Mouse (Mus musculus) ES-Bruce4 (cell line): Measurements from ENCODE around the gene Pigq. TPM values are rescaled to one million over a fixed set of nuclear protein-coding genes. Genes with fewer than 3 reads are reported as not detected.
A peak's percentile ranks its signal among the peaks of the same experiment; 100 is the strongest.

Experiments used
- H3K27ac ChIP-seq: 2 replicates; pipeline ENCODE4 v1.5.1; 2012; ENCODE audit warnings: low read length, inconsistent platforms; ENCODE audit not compliant: insufficient read depth
- H3K27me3 ChIP-seq: 2 replicates; pipeline ENCODE4 v1.6.1; 2012; ENCODE audit warnings: mild to moderate bottlenecking, low read length, inconsistent platforms; ENCODE audit not compliant: control insufficient read depth, poor library complexity, insufficient read depth, severe bottlenecking
- H3K36me3 ChIP-seq: 2 replicates; pipeline ENCODE4 v1.6.1; 2012; ENCODE audit warnings: inconsistent platforms, mild to moderate bottlenecking, low read length, moderate library complexity; ENCODE audit not compliant: control insufficient read depth, poor library complexity, insufficient read depth, severe bottlenecking
- H3K4me1 ChIP-seq: one replicate; pipeline ENCODE4 v1.8.1; 2011; ENCODE audit warnings: low read length; ENCODE audit not compliant: control insufficient read depth, insufficient read depth
- H3K4me3 ChIP-seq: 2 replicates; pipeline ENCODE4 v1.5.1; 2011; ENCODE audit warnings: low read depth, mild to moderate bottlenecking, low read length
- H3K9ac ChIP-seq: 2 replicates; pipeline ENCODE4 v1.6.1; 2012; ENCODE audit warnings: low read depth, mild to moderate bottlenecking, inconsistent platforms; ENCODE audit not compliant: poor library complexity, severe bottlenecking
- H3K9me3 ChIP-seq: replicated peaks from 2 replicates; pipeline ENCODE4 v1.6.1; 2012; ENCODE audit warnings: mild to moderate bottlenecking, low read length, inconsistent platforms; ENCODE audit not compliant: control insufficient read depth, poor library complexity, insufficient read depth, severe bottlenecking
- CTCF ChIP-seq: IDR thresholded peaks from one replicate; pipeline ENCODE4 v1.8.1; 2011; ENCODE audit warnings: low read depth, low read length
- EP300 ChIP-seq: IDR thresholded peaks from 2 replicates; pipeline ENCODE4 v1.6.1; 2011; ENCODE audit warnings: low read depth, low read length; ENCODE audit not compliant: insufficient read depth
- POLR2A ChIP-seq: IDR thresholded peaks from one replicate; pipeline ENCODE4 v1.8.1; 2011; ENCODE audit warnings: low read length; ENCODE audit not compliant: insufficient read depth
- polyA plus RNA-seq: library from polyadenylated mRNA; stranded (reverse); fragments of >200 nt; gene quantifications from 2 replicates; pipeline ENCODE4 v1.2.4, GENCODE M21; 2011; ENCODE audit warnings: low read depth; ENCODE audit not compliant: missing spikeins, insufficient read depth, insufficient read length

Pigq gene
- polyA plus RNA-seq, 1 experiment: 62.8 TPM

GRCm38 (mm10) chr17:25943769-25944168 lies 967 bp downstream of the Pigq start:
- Histone ChIP-seq H3K9ac (no peak overlapping the region), H3K4me3 (no peak overlapping the region), H3K9me3 (no peaks in the 10 kb centered on the region), H3K27ac (no peak overlapping the region), H3K36me3 (no peaks in the 10 kb centered on the region), H3K4me1 (no peaks in the 10 kb centered on the region), H3K27me3 (no peaks in the 10 kb centered on the region)
- TF ChIP-seq CTCF: no peak
- TF ChIP-seq EP300: no peak

- TF ChIP-seq POLR2A: no peak
- no peak for TF ChIP-seq CTCF
- TF ChIP-seq EP300: no peak
- H3K9ac ChIP-seq: no peak overlapping the region
- no peaks in the 10 kb centered on the region for H3K27me3 ChIP-seq
- no peak overlapping the region for H3K4me3 ChIP-seq
- no peaks in the 10 kb centered on the region for H3K9me3 ChIP-seq
- no peak overlapping the region for H3K27ac ChIP-seq
- no peaks in the 10 kb centered on the region for H3K4me1 ChIP-seq
- no peaks in the 10 kb centered on the region for H3K36me3 ChIP-seq
Observed at GRCm38 (mm10) chr17:25943221-25943620, 1.5 kb downstream of the Pigq start.

GRCm38 (mm10) chr17:25942597-25943151 lies 2.1 kb downstream of the Pigq start:
- TF ChIP-seq EP300: no peak
- no peak for TF ChIP-seq POLR2A
- no peak for TF ChIP-seq CTCF
- no peaks in the 10 kb centered on the region for H3K27me3 ChIP-seq
- H3K27ac ChIP-seq: no peak overlapping the region
- no peak overlapping the region for H3K9ac ChIP-seq
- H3K9me3 ChIP-seq: no peaks in the 10 kb centered on the region
- no peaks in the 10 kb centered on the region for H3K4me1 ChIP-seq
- H3K36me3 ChIP-seq: no peaks in the 10 kb centered on the region
- no peak overlapping the region for H3K4me3 ChIP-seq

DNA sequence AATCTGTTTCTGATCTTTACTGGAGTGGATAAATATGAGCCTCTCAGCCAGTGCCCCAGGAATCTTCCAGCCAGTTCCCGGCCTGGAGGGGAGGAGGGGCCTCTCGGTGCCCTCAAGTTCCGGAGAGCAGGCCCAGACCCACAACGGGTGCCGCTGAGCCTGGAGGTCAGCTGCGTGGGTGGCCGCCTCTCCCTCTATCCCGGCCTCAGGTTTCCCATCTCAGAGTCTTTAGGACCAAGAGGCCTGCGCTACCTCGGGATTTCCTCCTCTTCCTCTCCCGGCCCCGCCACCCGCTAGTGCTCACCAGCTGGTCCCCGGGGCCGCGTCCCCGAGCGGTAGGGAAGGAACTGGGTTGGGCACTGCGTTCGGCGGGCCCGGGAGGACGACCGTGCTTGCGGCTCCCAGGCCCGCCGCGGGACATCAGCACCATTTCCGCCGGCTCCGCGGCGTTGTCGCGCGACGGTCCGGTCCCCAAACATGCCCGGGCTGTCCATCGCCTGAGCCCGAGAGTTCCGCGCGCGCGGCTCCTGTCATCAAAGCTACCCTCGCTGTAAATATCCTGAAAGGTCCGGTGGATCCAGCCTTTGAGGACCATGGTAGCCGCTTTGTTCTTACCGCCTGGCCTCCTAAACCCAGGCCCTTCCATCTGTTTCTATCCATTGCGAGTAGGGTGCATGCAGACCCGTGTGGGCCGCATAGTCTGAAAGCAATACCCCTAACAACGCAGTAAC lies 3.1 kb downstream of the Pigq start:
- Histone ChIP-seq H3K9me3 (no peaks in the 10 kb centered on the region), H3K9ac (peak overlapping the region; percentile 76), H3K36me3 (no peaks in the 10 kb centered on the region), H3K27ac (no peak overlapping the region), H3K4me3 (peak overlapping the region; percentile 88), H3K27me3 (no peaks in the 10 kb centered on the region), H3K4me1 (no peaks in the 10 kb centered on the region)
- TF ChIP-seq EP300 (no peak), CTCF (no peak), POLR2A (no peak)

- Histone ChIP-seq H3K4me1 (no peaks in the 10 kb centered on the region), H3K9ac (no peak overlapping the region), H3K27ac (no peak overlapping the region), H3K36me3 (peaks cover 9% of the 10 kb centered on the region), H3K9me3 (no peaks in the 10 kb centered on the region), H3K4me3 (no peak overlapping the region), H3K27me3 (no peaks in the 10 kb centered on the region)
- TF ChIP-seq CTCF (no peak), POLR2A (no peak), EP300 (no peak)
Observed at GRCm38 (mm10) chr17:25934526-25934925, 10.2 kb downstream of the Pigq start.

DNA sequence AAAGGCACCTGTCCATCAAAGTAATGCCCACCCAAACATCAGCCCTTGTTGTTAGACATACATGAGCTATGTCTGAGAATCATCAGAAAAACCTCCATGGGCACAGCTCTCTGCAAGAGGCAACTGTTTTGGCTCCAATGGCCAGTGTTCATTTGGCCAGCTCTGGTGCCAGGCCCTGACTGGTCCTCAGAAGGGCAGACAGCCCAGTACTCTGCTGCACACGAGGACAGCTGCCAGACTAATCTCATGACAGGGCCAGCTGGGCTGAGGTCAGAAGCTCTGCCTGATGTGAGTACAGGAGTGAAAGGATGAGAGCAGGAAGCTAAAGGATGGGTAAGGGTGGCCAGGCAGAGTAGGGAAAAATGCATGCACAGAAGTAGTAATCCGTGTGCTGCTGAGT lies 19.4 kb downstream of the Pigq start:
- no peaks in the 10 kb centered on the region for H3K27me3 ChIP-seq
- peaks cover 7% of the 10 kb centered on the region for H3K36me3 ChIP-seq
- H3K9me3 ChIP-seq: no peaks in the 10 kb centered on the region
- no peak overlapping the region for H3K9ac ChIP-seq
- H3K4me3 ChIP-seq: no peak overlapping the region
- H3K4me1 ChIP-seq: no peaks in the 10 kb centered on the region
- TF ChIP-seq EP300 (no peak), POLR2A (no peak), CTCF (no peak)
- no peak overlapping the region for H3K27ac ChIP-seq
